Mouse (Mus musculus) liver, embryonic 16.5 days (tissue): ENCODE measurements at regions not wholly inside any gene's neighbourhood (a gene's known extent, or its start where the extent isn't known, plus 50 kb on each side); places are given as distances from the start of the nearest gene placed in this dataset.

ENCODE experiments used
- ATAC-seq: fragments of 200-750 bp; cut with Nextera tagmentation; 2 replicates; pipeline ENCODE4 v1.8.0; 2017; ENCODE audit warnings: low read depth, mild to moderate bottlenecking, moderate number of reproducible peaks, moderate library complexity
- H3K27ac ChIP-seq: fragments of 300-500 bp; sonication (generic); 2 replicates; pipeline ENCODE4 v1.5.1; 2014; ENCODE audit warnings: mild to moderate bottlenecking, low read length
- H3K27me3 ChIP-seq: fragments of 300-500 bp; sonication (generic); 2 replicates; pipeline ENCODE4 v1.6.1; 2014; ENCODE audit warnings: low read depth, low read length, mixed read lengths; ENCODE audit not compliant: control insufficient read depth, insufficient read depth
- H3K36me3 ChIP-seq: fragments of 300-500 bp; sonication (generic); 2 replicates; pipeline ENCODE4 v1.6.1; 2014; ENCODE audit warnings: mild to moderate bottlenecking; ENCODE audit not compliant: control insufficient read depth, insufficient read depth
- H3K4me1 ChIP-seq: fragments of 300-500 bp; sonication (generic); 2 replicates; pipeline ENCODE4 v1.6.1; 2014; ENCODE audit warnings: low read depth, low read length, mixed read lengths; ENCODE audit not compliant: control insufficient read depth
- H3K4me2 ChIP-seq: fragments of 300-500 bp; sonication (generic); 2 replicates; pipeline ENCODE4 v1.6.1; 2014; ENCODE audit warnings: low read depth, low read length, mixed read lengths
- H3K4me3 ChIP-seq: fragments of 300-500 bp; sonication (generic); 2 replicates; pipeline ENCODE4 v1.5.1; 2014; ENCODE audit warnings: low read depth, mild to moderate bottlenecking, low read length
- H3K9ac ChIP-seq: fragments of 300-500 bp; sonication (generic); 2 replicates; pipeline ENCODE4 v1.6.1; 2014; ENCODE audit warnings: low read depth, low read length
- H3K9me3 ChIP-seq: fragments of 300-500 bp; sonication (generic); replicated peaks from 2 replicates; pipeline ENCODE4 v1.6.1; 2016; ENCODE audit warnings: low read length; ENCODE audit not compliant: control insufficient read depth
- WGBS: fragments of 180-500 bp; shearing (Covaris S2); extraction: QIAGEN DNeasy Blood & Tissue Kit; methylation state at CpG from one replicate; pipeline ENCODE4 v1.1.7; 2014; ENCODE audit not compliant: insufficient replicate concordance; 5-methylcytosine and 5-hydroxymethylcytosine counted together

- no peak overlapping the region for H3K4me3 ChIP-seq
- ATAC-seq, result no peak
- H3K27me3 ChIP-seq, result no peaks in the 10 kb centered on the region
- no peak overlapping the region for H3K27ac ChIP-seq
- H3K4me2 ChIP-seq, result no peak overlapping the region
- 48% methylated on average over 7 of the region's 7 CpGs for WGBS
- H3K36me3 ChIP-seq, result no peaks in the 10 kb centered on the region
- no peak overlapping the region for H3K9ac ChIP-seq
- no peaks in the 10 kb centered on the region for H3K4me1 ChIP-seq
- H3K9me3 ChIP-seq, result no peaks in the 10 kb centered on the region
Measured at GRCm38 (mm10) chr17:10087192-10087886, 232.3 kb downstream of the Qk start.

- WGBS, result 54% methylated on average over 2 of the region's 2 CpGs
- H3K36me3 ChIP-seq, result no peaks in the 10 kb centered on the region
- no peak overlapping the region for H3K9ac ChIP-seq
- H3K4me1 ChIP-seq, result no peaks in the 10 kb centered on the region
- no peak overlapping the region for H3K4me3 ChIP-seq
- no peaks in the 10 kb centered on the region for H3K27me3 ChIP-seq
- H3K9me3 ChIP-seq, result no peaks in the 10 kb centered on the region
- H3K27ac ChIP-seq, result no peak overlapping the region
- no peak for ATAC-seq
- no peak overlapping the region for H3K4me2 ChIP-seq
Measured at GRCm38 (mm10) chr17:10086558-10086957, 233.1 kb downstream of the Qk start.

DNA sequence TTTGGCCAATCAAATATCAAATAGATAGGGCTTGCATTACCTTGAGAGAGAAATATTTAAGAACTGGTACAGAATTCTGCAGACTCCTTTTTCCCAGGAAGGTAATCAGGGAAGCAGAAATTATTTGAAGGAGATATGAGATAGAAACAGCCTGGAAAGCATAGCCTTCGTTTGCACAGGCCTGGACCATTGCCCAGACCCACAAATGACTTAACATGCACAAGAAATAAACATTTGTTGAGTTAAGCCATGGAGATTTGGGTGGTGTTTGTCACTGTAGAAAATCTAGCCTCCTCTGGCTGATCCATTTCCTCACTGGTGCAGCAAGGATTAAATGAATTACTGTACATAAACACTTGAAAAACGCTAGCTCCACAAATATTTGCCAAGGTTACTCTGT lies 233.5 kb downstream of the Qk start:
- Histone ChIP-seq H3K36me3 (no peaks in the 10 kb centered on the region), H3K9ac (no peak overlapping the region), H3K4me2 (no peak overlapping the region), H3K27ac (no peak overlapping the region), H3K4me3 (no peak overlapping the region), H3K27me3 (no peaks in the 10 kb centered on the region), H3K4me1 (no peaks in the 10 kb centered on the region), H3K9me3 (no peaks in the 10 kb centered on the region)
- no peak for ATAC-seq
- WGBS, result 55% methylated on average over 2 of the region's 2 CpGs

DNA sequence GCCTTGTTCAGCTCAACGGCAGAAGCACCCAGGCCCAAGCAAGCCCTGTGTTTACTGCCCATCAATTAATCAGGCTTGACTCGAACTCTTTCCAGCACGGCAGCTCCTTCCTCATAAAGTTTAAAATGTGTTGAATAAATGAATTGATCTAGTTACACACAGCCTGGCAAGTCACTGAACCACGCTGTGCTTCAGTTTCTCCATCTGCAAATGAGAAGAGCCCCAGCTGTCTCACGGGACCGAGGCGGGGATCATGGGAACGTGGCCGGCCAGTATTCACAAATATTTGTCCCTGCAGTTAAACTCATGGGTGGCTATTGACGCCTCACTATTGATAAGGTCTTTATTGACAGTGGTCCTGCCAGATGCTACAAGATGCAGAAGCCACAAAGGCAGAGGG lies 237.9 kb downstream of the Qk start:
- no peaks in the 10 kb centered on the region for H3K27me3 ChIP-seq
- WGBS, result 65% methylated on average over 10 of the region's 10 CpGs
- H3K4me2 ChIP-seq, result no peak overlapping the region
- no peaks in the 10 kb centered on the region for H3K36me3 ChIP-seq
- ATAC-seq, result no peak
- no peak overlapping the region for H3K27ac ChIP-seq
- no peaks in the 10 kb centered on the region for H3K4me1 ChIP-seq
- H3K4me3 ChIP-seq, result no peak overlapping the region
- no peaks in the 10 kb centered on the region for H3K9me3 ChIP-seq
- no peak overlapping the region for H3K9ac ChIP-seq

DNA sequence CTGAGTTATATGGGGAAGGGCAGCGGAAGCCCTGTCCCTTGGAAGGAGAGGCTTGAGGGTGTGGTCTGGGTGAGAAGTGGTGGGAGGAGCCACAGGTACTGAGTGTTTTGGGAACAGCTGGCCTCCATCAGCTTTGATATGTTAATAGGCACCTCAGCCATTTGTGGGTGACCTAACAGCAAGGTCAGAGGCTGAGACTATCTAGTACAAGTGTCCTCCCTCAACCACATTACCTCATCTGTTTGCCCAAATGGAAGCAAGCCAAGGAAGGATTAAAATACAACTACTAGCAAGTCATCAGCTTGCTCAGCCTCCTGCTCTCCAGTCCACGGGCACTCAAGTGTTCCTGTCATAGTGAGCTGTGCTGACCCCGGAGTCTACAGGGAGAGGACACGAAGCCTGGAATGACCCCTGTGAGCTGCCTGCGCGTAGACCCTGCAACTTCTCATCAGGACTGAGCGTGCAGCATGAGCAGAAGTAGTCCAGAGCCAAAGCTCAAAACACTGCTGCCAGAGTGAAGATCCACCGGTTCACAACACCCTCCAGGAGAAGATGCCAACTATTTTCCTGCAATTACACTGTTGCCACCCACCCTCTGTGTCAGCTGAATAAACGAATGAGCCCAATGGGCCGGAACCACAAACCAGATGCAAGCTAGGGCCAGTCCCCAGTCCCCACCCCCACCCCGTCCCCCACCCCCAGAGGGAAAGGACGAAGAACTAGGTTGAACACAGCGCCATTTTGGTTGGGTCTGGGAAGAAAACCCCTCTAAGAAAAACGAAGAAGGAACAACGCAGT lies 239.6 kb downstream of the Qk start:
- no peak overlapping the region for H3K4me3 ChIP-seq
- no peaks in the 10 kb centered on the region for H3K36me3 ChIP-seq
- no peaks in the 10 kb centered on the region for H3K27me3 ChIP-seq
- no peak overlapping the region for H3K9ac ChIP-seq
- no peak overlapping the region for H3K27ac ChIP-seq
- H3K4me2 ChIP-seq, result no peak overlapping the region
- H3K9me3 ChIP-seq, result no peaks in the 10 kb centered on the region
- H3K4me1 ChIP-seq, result no peaks in the 10 kb centered on the region
- ATAC-seq, result peak; percentile 58
- 66% methylated on average over 15 of the region's 15 CpGs for whole genome bisulfite sequencing

GRCm38 (mm10) chr17:10078536-10079319 lies 240.9 kb downstream of the Qk start:
- H3K4me2 ChIP-seq, result no peak overlapping the region
- no peaks in the 10 kb centered on the region for H3K4me1 ChIP-seq
- H3K36me3 ChIP-seq, result no peaks in the 10 kb centered on the region
- WGBS, result 49% methylated on average over 7 of the region's 7 CpGs
- H3K9ac ChIP-seq, result no peak overlapping the region
- H3K9me3 ChIP-seq, result no peaks in the 10 kb centered on the region
- H3K4me3 ChIP-seq, result no peak overlapping the region
- no peak for ATAC-seq
- H3K27ac ChIP-seq, result no peak overlapping the region
- no peaks in the 10 kb centered on the region for H3K27me3 ChIP-seq

GRCm38 (mm10) chr17:10073301-10073700 lies 246.4 kb downstream of the Qk start:
- Histone ChIP-seq H3K27ac (no peak overlapping the region), H3K36me3 (no peaks in the 10 kb centered on the region), H3K4me1 (no peaks in the 10 kb centered on the region), H3K9me3 (no peaks in the 10 kb centered on the region), H3K27me3 (no peaks in the 10 kb centered on the region), H3K9ac (no peak overlapping the region), H3K4me3 (no peak overlapping the region), H3K4me2 (no peak overlapping the region)
- no peak for ATAC-seq

DNA sequence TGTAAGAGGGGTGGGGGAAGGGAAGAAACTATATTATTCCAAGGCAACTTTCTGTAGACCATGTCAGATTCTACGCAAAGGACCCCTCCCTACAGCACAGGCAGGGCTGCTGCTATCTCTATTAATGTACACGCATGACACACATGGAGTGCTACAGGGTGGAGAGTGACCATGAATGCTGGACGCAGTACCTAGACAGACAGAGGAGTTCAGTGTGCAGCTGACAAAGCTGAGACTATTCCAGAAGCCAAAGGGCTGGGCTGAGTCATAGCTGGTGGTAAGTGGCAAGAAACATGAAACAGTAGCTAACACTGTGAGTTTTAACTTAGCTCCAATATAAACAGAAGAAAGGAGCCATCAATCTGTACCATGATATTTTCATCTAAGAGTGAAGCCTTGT lies 250.4 kb downstream of the Qk start:
- H3K27me3 ChIP-seq, result no peaks in the 10 kb centered on the region
- no peak overlapping the region for H3K27ac ChIP-seq
- H3K36me3 ChIP-seq, result no peaks in the 10 kb centered on the region
- H3K9ac ChIP-seq, result no peak overlapping the region
- no peak for ATAC-seq
- no peak overlapping the region for H3K4me3 ChIP-seq
- no peaks in the 10 kb centered on the region for H3K4me1 ChIP-seq
- 61% methylated on average over 3 of the region's 3 CpGs for WGBS
- H3K4me2 ChIP-seq, result no peak overlapping the region
- H3K9me3 ChIP-seq, result no peaks in the 10 kb centered on the region

GRCm38 (mm10) chr17:10065131-10065530 lies 254.5 kb downstream of the Qk start:
- ATAC-seq, result no peak
- Histone ChIP-seq H3K4me1 (no peaks in the 10 kb centered on the region), H3K4me2 (no peak overlapping the region)

More at GRCm38 (mm10) chr17:10065131-10065530, 254.5 kb downstream of the Qk start:
- Histone ChIP-seq H3K27me3 (no peaks in the 10 kb centered on the region), H3K9ac (no peak overlapping the region), H3K27ac (no peak overlapping the region), H3K36me3 (no peaks in the 10 kb centered on the region), H3K9me3 (no peaks in the 10 kb centered on the region), H3K4me3 (no peak overlapping the region)
- WGBS, result 51% methylated on average over 3 of the region's 3 CpGs
